Mouse (Mus musculus): ENCODE data around the gene St6galnac5. TPM values are rescaled to one million over a fixed set of nuclear protein-coding genes. Genes with fewer than 3 reads are reported as not detected.

The St6galnac5 gene
- polyA plus RNA-seq, 1 experiment from 2014 or later: 0.96 TPM

DNA sequence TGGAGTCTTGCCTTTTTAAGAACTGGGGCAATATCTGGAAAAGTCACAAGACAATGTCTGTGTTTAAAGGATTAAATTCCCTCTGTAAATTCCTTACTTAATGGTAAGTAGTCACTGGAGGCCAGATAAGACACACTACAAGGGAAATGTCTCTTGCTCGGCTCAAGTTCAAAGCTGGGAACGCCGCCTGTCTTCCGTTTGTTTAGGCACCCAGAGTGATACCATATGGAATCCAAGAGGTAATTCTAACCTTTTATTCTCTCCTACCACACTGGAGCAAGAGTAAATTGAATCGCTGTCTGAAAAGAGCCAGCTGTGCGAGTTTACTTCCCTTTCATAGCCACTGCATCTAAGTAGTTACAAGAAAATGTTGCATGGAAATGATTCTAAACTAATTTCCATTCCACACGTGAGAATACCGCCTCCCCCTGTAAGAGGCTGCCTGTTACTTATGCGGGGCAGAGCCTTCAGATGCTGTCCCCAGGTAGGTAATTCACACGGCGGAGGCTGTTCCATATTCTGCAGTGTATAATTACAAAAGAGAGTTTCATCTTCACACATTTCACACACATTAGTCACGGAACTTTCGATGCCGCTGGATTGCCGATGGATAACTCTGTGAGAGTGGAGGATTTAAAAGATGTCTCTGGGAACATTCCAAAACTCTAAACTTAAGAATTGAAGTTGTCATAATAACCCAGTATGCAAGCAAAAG, 101.8 kb downstream of the St6galnac5 start:
- H3K9ac ChIP-seq (ENCODE audit: low read length): no peak overlapping the region
- H3K4me2 ChIP-seq (ENCODE audit: low read depth, severe bottlenecking): no peak overlapping the region
- 53% methylated on average over 15 of the region's 15 CpGs for WGBS
- H3K36me3 ChIP-seq (ENCODE audit: control insufficient read depth, insufficient read depth, low read length): no peaks in the 10 kb centered on the region
- H3K9me3 ChIP-seq (ENCODE audit: control insufficient read depth, low read length): no peaks in the 10 kb centered on the region
- H3K27ac ChIP-seq (replicated peaks; ENCODE audit: low read depth, low read length): no peak overlapping the region
- H3K4me3 ChIP-seq (ENCODE audit: low read depth, low read length): no peak overlapping the region
- no peak for ATAC-seq (ENCODE audit: insufficient number of reproducible peaks, low FRiP score, low TSS enrichment, low read depth)
- H3K4me1 ChIP-seq (ENCODE audit: control insufficient read depth, insufficient read depth, low read length): no peaks in the 10 kb centered on the region
- no peak for DNase-seq (ENCODE audit: low spot score)
- H3K27me3 ChIP-seq (ENCODE audit: control insufficient read depth, insufficient read depth, low read length): no peaks in the 10 kb centered on the region

DNA sequence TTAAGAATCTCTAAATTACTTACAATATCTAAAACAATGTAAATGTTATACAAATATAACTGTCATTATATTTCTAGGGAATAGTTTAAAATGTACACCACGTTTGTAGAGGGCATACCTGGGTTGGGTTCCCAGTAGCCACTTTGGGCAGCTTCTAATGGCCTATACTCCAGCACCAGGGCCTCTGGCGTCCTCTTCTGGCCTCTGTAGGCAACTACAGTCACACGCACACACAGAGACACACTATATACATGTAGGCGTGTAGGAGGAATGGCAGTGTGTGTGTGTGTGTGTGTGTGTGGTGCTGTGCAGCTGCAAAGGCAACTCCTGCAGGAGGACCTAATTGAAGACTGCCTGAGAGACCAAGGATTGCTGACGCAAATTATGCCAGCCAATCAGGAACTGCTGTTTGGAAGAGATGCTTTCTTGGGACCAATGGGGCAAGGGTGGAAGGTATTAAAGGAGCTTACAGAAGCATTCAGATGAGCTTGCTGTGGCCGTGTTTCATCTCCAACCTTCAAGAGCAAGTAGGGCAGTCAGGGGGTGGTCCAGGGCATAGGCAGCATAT, 106.2 kb downstream of the St6galnac5 start:
- H3K4me2 ChIP-seq (ENCODE audit: low read depth, severe bottlenecking): no peak overlapping the region; the same call in 1 of the 2 replicates
- no peaks in the 10 kb centered on the region for H3K36me3 ChIP-seq (ENCODE audit: control insufficient read depth, insufficient read depth, low read length)
- H3K27ac ChIP-seq (replicated peaks; ENCODE audit: low read depth, low read length): no peak overlapping the region
- no peaks in the 10 kb centered on the region for H3K27me3 ChIP-seq (ENCODE audit: control insufficient read depth, insufficient read depth, low read length)
- no peak overlapping the region for H3K4me3 ChIP-seq (ENCODE audit: low read depth, low read length)
- no peaks in the 10 kb centered on the region for H3K9me3 ChIP-seq (ENCODE audit: control insufficient read depth, low read length)
- H3K4me1 ChIP-seq (ENCODE audit: control insufficient read depth, insufficient read depth, low read length): no peaks in the 10 kb centered on the region
- no peak overlapping the region for H3K9ac ChIP-seq (ENCODE audit: low read length)
- 83% methylated on average over 6 of the region's 6 CpGs for WGBS
- ATAC-seq (ENCODE audit: insufficient number of reproducible peaks, low FRiP score, low TSS enrichment, low read depth) (no peak), DNase-seq (ENCODE audit: low spot score) (no peak)

DNA sequence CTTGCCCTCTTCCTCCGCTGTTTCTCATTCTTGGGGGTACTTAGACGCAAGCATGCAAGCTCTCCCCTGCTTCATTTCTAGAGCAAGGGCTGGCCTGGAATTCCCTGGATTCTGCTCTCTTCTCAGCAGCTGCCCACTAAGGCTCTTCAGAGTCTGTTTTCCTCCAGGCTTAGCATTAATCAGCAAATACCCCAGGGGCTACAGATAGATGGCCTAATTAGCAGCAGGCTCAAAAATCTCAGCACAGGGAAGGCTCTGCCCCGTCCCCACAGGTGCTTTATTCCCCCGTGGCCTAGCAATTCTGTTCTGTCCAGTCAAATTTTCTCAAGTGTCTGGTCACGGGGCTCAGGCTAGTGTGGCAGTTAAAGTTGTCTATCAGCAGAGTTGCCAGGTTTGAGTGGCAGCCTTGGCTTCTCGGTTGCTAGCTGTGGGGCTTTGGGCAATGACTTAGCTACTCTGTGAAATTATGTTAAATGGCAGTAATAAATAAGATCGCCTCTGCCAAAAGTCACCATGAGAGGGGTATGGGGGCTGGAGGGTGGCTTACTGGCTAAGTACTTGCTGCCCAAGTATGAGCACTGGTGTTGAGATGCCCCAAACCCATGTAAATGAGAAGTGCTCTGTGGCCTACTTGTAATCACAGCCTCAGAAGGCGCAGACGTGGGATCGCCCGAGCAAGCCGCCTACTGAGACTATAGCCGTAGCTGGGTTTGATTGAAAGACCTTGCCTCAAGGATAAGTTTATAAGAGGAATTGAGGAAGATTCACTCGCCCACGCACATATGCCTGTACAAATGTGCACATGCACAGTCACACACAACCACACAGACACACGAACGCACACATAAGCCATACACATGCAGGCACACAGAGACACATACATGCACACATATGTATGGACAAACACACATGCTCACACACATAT, 107.4 kb downstream of the St6galnac5 start:
- Histone ChIP-seq H3K4me3 (ENCODE audit: low read depth, low read length) (no peak overlapping the region), H3K4me1 (ENCODE audit: control insufficient read depth, insufficient read depth, low read length) (no peaks in the 10 kb centered on the region), H3K9ac (ENCODE audit: low read length) (no peak overlapping the region), H3K27me3 (ENCODE audit: control insufficient read depth, insufficient read depth, low read length) (no peaks in the 10 kb centered on the region), H3K36me3 (ENCODE audit: control insufficient read depth, insufficient read depth, low read length) (no peaks in the 10 kb centered on the region), H3K27ac (replicated peaks; ENCODE audit: low read depth, low read length) (no peak overlapping the region), H3K9me3 (ENCODE audit: control insufficient read depth, low read length) (no peaks in the 10 kb centered on the region), H3K4me2 (ENCODE audit: low read depth, severe bottlenecking) (no peak overlapping the region)
- WGBS: 82% methylated on average over 17 of the region's 17 CpGs
- DNase-seq (ENCODE audit: low spot score) (no peak), ATAC-seq (ENCODE audit: insufficient number of reproducible peaks, low FRiP score, low TSS enrichment, low read depth) (no peak)

DNA sequence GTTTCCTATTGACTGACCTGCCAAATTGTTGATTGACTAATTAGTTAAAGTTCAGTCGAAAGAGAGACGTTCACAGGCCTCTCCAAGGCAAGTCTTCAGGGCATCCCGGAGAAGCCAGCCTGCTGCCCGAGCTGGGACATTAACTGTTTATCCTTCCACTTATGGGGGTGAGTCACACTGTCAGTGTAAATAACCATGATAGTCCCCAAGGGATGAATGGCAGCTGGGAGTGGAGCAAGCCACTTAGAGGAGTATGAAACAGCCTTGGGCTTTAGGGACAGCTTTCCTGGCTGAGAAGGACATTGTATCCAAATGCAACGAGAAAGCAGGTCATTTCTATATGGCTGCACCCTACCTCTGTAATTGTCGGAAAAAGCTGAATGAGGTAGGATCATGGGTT, 109.5 kb downstream of the St6galnac5 start:
- H3K4me1 ChIP-seq (ENCODE audit: control insufficient read depth, insufficient read depth, low read length): no peaks in the 10 kb centered on the region
- no peaks in the 10 kb centered on the region for H3K27me3 ChIP-seq (ENCODE audit: control insufficient read depth, insufficient read depth, low read length)
- no peaks in the 10 kb centered on the region for H3K36me3 ChIP-seq (ENCODE audit: control insufficient read depth, insufficient read depth, low read length)
- 72% methylated on average over 6 of the region's 6 CpGs for WGBS
- H3K9ac ChIP-seq (ENCODE audit: low read length): no peak overlapping the region
- ATAC-seq (ENCODE audit: insufficient number of reproducible peaks, low FRiP score, low TSS enrichment, low read depth) (no peak), DNase-seq (ENCODE audit: low spot score) (no peak)
- no peak overlapping the region for H3K4me2 ChIP-seq (ENCODE audit: low read depth, severe bottlenecking)
- H3K9me3 ChIP-seq (ENCODE audit: control insufficient read depth, low read length): no peaks in the 10 kb centered on the region
- H3K4me3 ChIP-seq (ENCODE audit: low read depth, low read length): no peak overlapping the region
- no peak overlapping the region for H3K27ac ChIP-seq (replicated peaks; ENCODE audit: low read depth, low read length)

DNA sequence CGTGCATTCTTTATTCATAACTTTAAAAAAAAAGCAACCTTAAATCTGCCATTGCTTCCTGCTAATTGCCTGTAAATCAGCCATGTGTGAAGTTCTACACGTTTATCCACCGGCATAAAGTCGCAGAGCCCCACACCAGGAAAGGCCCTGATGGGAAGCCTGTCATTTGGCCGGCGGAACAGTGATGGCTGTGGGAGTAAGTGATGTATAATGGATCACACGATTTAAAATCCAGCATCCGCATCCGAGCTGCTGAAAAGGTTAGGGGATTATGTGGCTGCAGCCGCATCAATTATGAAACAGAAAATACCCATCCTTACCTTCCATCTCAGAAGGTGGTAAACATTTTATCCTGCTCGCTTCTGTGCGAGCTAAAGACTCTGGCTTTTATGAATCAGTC, 110.0 kb downstream of the St6galnac5 start:
- no peak overlapping the region for H3K27ac ChIP-seq (replicated peaks; ENCODE audit: low read depth, low read length)
- H3K36me3 ChIP-seq (ENCODE audit: control insufficient read depth, insufficient read depth, low read length): no peaks in the 10 kb centered on the region
- DNase-seq (ENCODE audit: low spot score): no peak
- no peak overlapping the region for H3K9ac ChIP-seq (ENCODE audit: low read length)
- no peak for ATAC-seq (ENCODE audit: insufficient number of reproducible peaks, low FRiP score, low TSS enrichment, low read depth)
- no peak overlapping the region for H3K4me2 ChIP-seq (ENCODE audit: low read depth, severe bottlenecking)
- H3K27me3 ChIP-seq (ENCODE audit: control insufficient read depth, insufficient read depth, low read length): no peaks in the 10 kb centered on the region
- H3K9me3 ChIP-seq (ENCODE audit: control insufficient read depth, low read length): no peaks in the 10 kb centered on the region
- H3K4me1 ChIP-seq (ENCODE audit: control insufficient read depth, insufficient read depth, low read length): no peaks in the 10 kb centered on the region
- H3K4me3 ChIP-seq (ENCODE audit: low read depth, low read length): no peak overlapping the region
- 85% methylated on average over 12 of the region's 12 CpGs for WGBS

DNA sequence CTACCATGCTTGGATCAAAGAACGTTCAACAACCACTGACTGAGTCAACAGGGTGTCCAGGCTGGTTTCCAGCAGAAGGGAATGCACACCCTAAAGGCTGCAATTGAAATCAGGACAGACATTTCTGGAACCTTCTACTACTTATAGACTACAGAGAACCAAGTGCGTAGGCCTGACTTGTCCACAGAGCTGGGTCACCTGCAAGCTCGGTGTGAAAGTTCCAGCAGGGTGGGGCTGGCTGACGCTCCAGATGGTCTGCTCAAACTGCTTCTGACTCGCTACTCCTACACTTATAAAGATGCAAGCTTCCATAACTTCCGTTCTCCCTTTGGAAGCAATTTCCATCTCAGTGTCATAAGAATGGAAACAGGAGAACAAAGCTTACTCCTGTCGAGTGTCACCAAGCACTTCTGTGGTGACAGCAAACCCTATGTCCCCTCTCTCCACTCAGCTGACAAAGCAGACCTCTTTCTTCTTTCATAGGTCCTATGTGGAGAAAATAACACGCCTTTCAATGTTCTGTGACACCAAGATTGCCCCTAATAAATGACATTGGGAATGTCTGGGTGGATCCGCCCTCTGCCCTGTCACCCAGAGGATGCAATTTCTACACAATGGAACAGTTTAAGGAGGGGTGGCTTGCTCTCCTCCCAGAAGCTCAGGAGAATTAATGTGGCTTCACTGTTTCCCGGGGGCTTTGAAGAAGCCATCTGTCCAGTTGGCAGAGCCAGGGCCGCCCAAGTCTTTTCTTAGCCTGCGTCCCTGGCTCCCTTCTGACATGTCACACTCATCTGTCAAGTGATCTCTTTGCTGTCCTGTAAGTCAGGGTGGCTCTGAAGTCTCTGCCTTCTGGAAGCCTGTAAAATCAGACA, 114.2 kb downstream of the St6galnac5 start:
- Histone ChIP-seq H3K4me3 (ENCODE audit: low read depth, low read length) (no peak overlapping the region), H3K36me3 (ENCODE audit: control insufficient read depth, insufficient read depth, low read length) (no peaks in the 10 kb centered on the region), H3K9ac (ENCODE audit: low read length) (no peak overlapping the region), H3K27me3 (ENCODE audit: control insufficient read depth, insufficient read depth, low read length) (no peaks in the 10 kb centered on the region), H3K4me1 (ENCODE audit: control insufficient read depth, insufficient read depth, low read length) (no peaks in the 10 kb centered on the region), H3K4me2 (ENCODE audit: low read depth, severe bottlenecking) (no peak overlapping the region), H3K27ac (replicated peaks; ENCODE audit: low read depth, low read length) (no peak overlapping the region), H3K9me3 (ENCODE audit: control insufficient read depth, low read length) (no peaks in the 10 kb centered on the region; the same call in 1 of the 2 replicates)
- ATAC-seq (ENCODE audit: insufficient number of reproducible peaks, low FRiP score, low TSS enrichment, low read depth): no peak
- WGBS: 62% methylated on average over 12 of the region's 12 CpGs
- no peak for DNase-seq (ENCODE audit: low spot score)

DNA sequence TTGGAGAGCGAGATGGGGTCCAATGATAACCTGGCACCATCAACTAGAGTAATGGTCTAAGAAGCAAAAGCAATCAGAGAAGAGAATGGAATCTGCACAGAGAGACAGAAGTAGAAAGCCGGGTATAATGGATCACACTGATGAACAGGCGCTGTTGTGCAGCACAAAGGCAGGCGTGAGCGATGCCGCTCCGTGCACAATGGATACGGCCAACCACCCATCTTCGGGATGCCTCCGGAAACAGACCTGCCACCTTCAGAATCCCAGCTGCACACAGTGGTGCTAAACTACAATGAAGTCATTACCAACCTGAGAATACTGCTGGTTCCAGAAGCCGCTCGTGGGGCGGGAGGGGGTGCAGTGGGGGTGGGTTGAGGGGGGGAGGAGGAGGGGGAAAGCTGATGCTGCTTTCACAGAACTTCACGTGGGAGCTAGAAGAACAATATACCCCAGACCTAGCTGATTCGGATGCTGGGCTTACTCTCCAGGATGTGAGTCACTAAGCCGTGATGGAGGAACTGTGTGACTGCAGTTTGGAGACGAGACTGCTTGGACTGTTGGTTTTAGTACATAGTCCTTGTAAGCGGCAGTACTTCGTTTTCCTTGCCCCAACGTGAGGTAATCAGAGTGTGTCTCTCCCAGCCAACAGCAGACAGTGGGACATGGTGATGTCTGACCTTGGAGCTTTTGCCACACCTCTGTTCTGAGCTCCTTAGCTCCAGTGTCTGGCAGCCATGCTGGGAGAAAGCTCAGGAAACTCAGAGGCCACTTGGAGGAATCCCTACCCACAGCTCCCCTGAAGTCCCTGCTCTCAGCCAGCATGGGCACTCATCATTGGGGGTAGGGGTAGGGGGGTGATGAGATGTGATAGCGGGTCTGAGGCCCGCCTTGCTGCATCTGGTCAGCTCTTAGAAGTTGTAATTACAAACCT, 115.7 kb downstream of the St6galnac5 start:
- Histone ChIP-seq H3K9me3 (ENCODE audit: control insufficient read depth, low read length) (no peaks in the 10 kb centered on the region; the same call in 1 of the 2 replicates), H3K9ac (ENCODE audit: low read length) (no peak overlapping the region), H3K36me3 (ENCODE audit: control insufficient read depth, insufficient read depth, low read length) (no peaks in the 10 kb centered on the region), H3K4me3 (ENCODE audit: low read depth, low read length) (no peak overlapping the region), H3K4me1 (ENCODE audit: control insufficient read depth, insufficient read depth, low read length) (no peaks in the 10 kb centered on the region), H3K27me3 (ENCODE audit: control insufficient read depth, insufficient read depth, low read length) (no peaks in the 10 kb centered on the region), H3K27ac (replicated peaks; ENCODE audit: low read depth, low read length) (no peak overlapping the region), H3K4me2 (ENCODE audit: low read depth, severe bottlenecking) (no peak overlapping the region)
- ATAC-seq (ENCODE audit: insufficient number of reproducible peaks, low FRiP score, low TSS enrichment, low read depth) (no peak), DNase-seq (ENCODE audit: low spot score) (no peak)
- 90% methylated on average over 22 of the region's 22 CpGs for WGBS

Measured in limb, embryonic 11.5 days (tissue).